Mouse (Mus musculus) gastrocnemius, postnatal 14 days (tissue): Measurements from ENCODE around the gene Mettl7a1. TPM values are rescaled to one million over a fixed set of nuclear protein-coding genes. Genes with fewer than 3 reads are reported as not detected.
"Not testable (repeated sequence)": the region's sequence is repeated elsewhere in the genome, so short reads cannot be mapped to it uniquely, and the experiment has no call there.

Experiments
- DNase-seq: peaks from one replicate; pipeline ENCODE4 v3.0.0; 2021; ENCODE audit warnings: mixed read lengths
- intact Hi-C: fragments of 180-260 bp; cut with DNase I; formaldehyde crosslinking; loops from one replicate; pipeline ENCODE4 v1.15.1; 2025; ENCODE audit warnings: low total_unique reads
- total RNA-seq, 2 experiments: library from RNA; stranded (reverse); gene quantifications; 2 replicates each; pipeline ENCODE4 v1.2.3; 2021

The Mettl7a1 gene
- total RNA-seq, 2 experiments from 2014 or later: 18.5 to 23.0 TPM

- DNase-seq, intact Hi-C loops: not testable (repeated sequence)
These were observed 28.4 kb downstream of the Mettl7a1 start for GRCm38 (mm10) chr15:100332077-100332961.

GRCm38 (mm10) chr15:100334629-100335028 is 30.7 kb downstream of the Mettl7a1 start, which contains the start of gene Mettl7a3:
TSS of gene Mettl7a3 (plus strand) at chr15:100334929.
- intact Hi-C loops: no loop called here
- no peak for DNase-seq

- DNase-seq, intact Hi-C loops: not testable (repeated sequence)
These were observed 33.4 kb downstream of the Mettl7a1 start for GRCm38 (mm10) chr15:100337328-100337727.

- intact Hi-C loops: not testable (repeated sequence)
- peak; percentile 44 for DNase-seq
These were observed 33.9 kb downstream of the Mettl7a1 start for GRCm38 (mm10) chr15:100337847-100338246.

GRCm38 (mm10) chr15:100341314-100341980 is 37.5 kb downstream of the Mettl7a1 start:
- not testable (repeated sequence) for DNase-seq
- intact Hi-C loops: loop anchor here (5.0 kb wide), 1 partner anchor 116 kb away; no protein-coding TSS in a partner anchor

- intact Hi-C loops: no loop called here
- DNase-seq: no peak
These were observed 41.5 kb downstream of the Mettl7a1 start for GRCm38 (mm10) chr15:100345484-100345883.

GRCm38 (mm10) chr15:100346761-100347160 is 42.8 kb downstream of the Mettl7a1 start:
- intact Hi-C loops: no loop called here
- DNase-seq: no peak

- DNase-seq: no peak
- intact Hi-C loops: no loop called here
These were observed 45.6 kb downstream of the Mettl7a1 start for GRCm38 (mm10) chr15:100349496-100349895.

- intact Hi-C loops: no loop called here
- no peak for DNase-seq
These were observed 47.6 kb downstream of the Mettl7a1 start for GRCm38 (mm10) chr15:100351501-100352060.

- DNase-seq: no peak
- intact Hi-C loops: no loop called here
These were observed 48.8 kb downstream of the Mettl7a1 start, which contains the start of the genes Methig1 and Mettl7a2 for GRCm38 (mm10) chr15:100352711-100353250. TSS of gene Methig1 (plus strand) at chr15:100353149. TSS of gene Mettl7a2 (plus strand) at chr15:100353200.

- intact Hi-C loops, DNase-seq: not testable (repeated sequence)
These were observed 49.5 kb downstream of the Mettl7a1 start for GRCm38 (mm10) chr15:100353399-100353798.

- DNase-seq: no peak
- intact Hi-C loops: no loop called here
These were observed 51.9 kb downstream of the Mettl7a1 start for GRCm38 (mm10) chr15:100355876-100356275.

GRCm38 (mm10) chr15:100364242-100364641 is 60.3 kb downstream of the Mettl7a1 start, which contains the start of gene Higd1c:
TSS of gene Higd1c (plus strand) at chr15:100364542.
- DNase-seq: no peak
- intact Hi-C loops: no loop called here

- DNase-seq, intact Hi-C loops: not testable (repeated sequence)
These were observed 62.0 kb downstream of the Mettl7a1 start for GRCm38 (mm10) chr15:100365967-100366366.

- DNase-seq: no peak
- intact Hi-C loops: no loop called here
These were observed 63.2 kb downstream of the Mettl7a1 start for GRCm38 (mm10) chr15:100367119-100367518.

GRCm38 (mm10) chr15:100375066-100375465 is 71.1 kb downstream of the Mettl7a1 start:
- peak; percentile 37 for DNase-seq
- intact Hi-C loops: loop anchor here (10.0 kb wide), 1 partner anchor 110 kb away; no protein-coding TSS in a partner anchor

- intact Hi-C loops: loop anchor here (10.0 kb wide), 1 partner anchor 113 kb away; no protein-coding TSS in a partner anchor
- DNase-seq: not testable (repeated sequence)
These were observed 74.0 kb downstream of the Mettl7a1 start for GRCm38 (mm10) chr15:100377847-100378505.
